Mouse (Mus musculus) inflammation-experienced regulatory T-cells (primary cell): Measurements from ENCODE around the gene Acly. TPM values are rescaled to one million over a fixed set of nuclear protein-coding genes. Genes with fewer than 3 reads are reported as not detected.

Experiments
- polyA plus RNA-seq, 2 experiments: library from polyadenylated mRNA; unstranded; fragments of 100-300 nt; shearing (Covaris generic); gene quantifications; one replicate each; pipeline ENCODE4 v1.2.1; 2017

Gene Acly
- 100 to 1,000 TPM; 128 to 142 TPM for polyA plus RNA-seq

GRCm38 (mm10) chr11:100527458-100528374, at the start of gene Acly:
TSS of gene Acly (minus strand) at chr11:100528000.

GRCm38 (mm10) chr11:100574708-100575483, 47.1 kb upstream of the Acly start, which contains the start of gene Cnp:
TSS of gene Cnp (plus strand) at chr11:100574904.

GRCm38 (mm10) chr11:100544832-100545745, 17.3 kb upstream of the Acly start, which contains the start of gene Ttc25:
TSS of gene Ttc25 (plus strand) at chr11:100545607.

GRCm38 (mm10) chr11:100472197-100472934, 55.4 kb downstream of the Acly start, which contains the start of gene Klhl11:
TSS of gene Klhl11 (minus strand) at chr11:100472741.

GRCm38 (mm10) chr11:100441797-100442196, 86.0 kb downstream of the Acly start, which contains the start of the genes Nt5c3b and Klhl10:
TSS of gene Nt5c3b (minus strand) at chr11:100441808.
TSS of gene Klhl10 (plus strand) at chr11:100441917.

Other genes with a start within 250 kb of the Acly start
- 1,000 to 10,000 TPM; 2,499 to 2,744 TPM for gene Eif1, start 208.1 kb downstream of the Acly start, polyA plus RNA-seq
- not detected for gene Gast, start 193.6 kb downstream of the Acly start, polyA plus RNA-seq
- gene Hap1, start 171.9 kb downstream of the Acly start, polyA plus RNA-seq: 1 to 10 TPM; 2.2 to 3.5 TPM
- gene Jup, start 130.2 kb downstream of the Acly start, polyA plus RNA-seq: 1 to 10 TPM; 3.0 to 3.8 TPM
- gene P3h4, start 113.2 kb downstream of the Acly start, polyA plus RNA-seq: under 1 TPM in 1 of 2 experiments, not detected in 1; 0.51 TPM
- gene Fkbp10, start 112.3 kb downstream of the Acly start, polyA plus RNA-seq: under 1 TPM in 1 of 2 experiments, not detected in 1; 0.18 TPM
- gene Nt5c3b, start 86.2 kb downstream of the Acly start, polyA plus RNA-seq: 100 to 1,000 TPM; 137 to 155 TPM
- 1 to 10 TPM in 1 of 2 experiments, under 1 TPM in 1; 0.34 to 1.3 TPM for gene Klhl10, start 86.1 kb downstream of the Acly start, polyA plus RNA-seq
- gene Klhl11, start 55.3 kb downstream of the Acly start, polyA plus RNA-seq: 1 to 10 TPM; 4.0 to 6.3 TPM
- 1 to 10 TPM in 1 of 2 experiments, under 1 TPM in 1; 0.58 to 2.0 TPM for gene Ttc25, start 17.6 kb upstream of the Acly start, polyA plus RNA-seq
- 100 to 1,000 TPM; 306 to 325 TPM for gene Cnp, start 46.9 kb upstream of the Acly start, polyA plus RNA-seq
- 10 to 100 TPM; 25.2 to 36.7 TPM for gene Nkiras2, start 91.2 kb upstream of the Acly start, polyA plus RNA-seq
- 100 to 1,000 TPM; 552 to 587 TPM for gene Dnajc7, start 92.2 kb upstream of the Acly start, polyA plus RNA-seq
- 1 to 10 TPM in 1 of 2 experiments, under 1 TPM in 1; 0.24 to 1.2 TPM for gene Zfp385c, start 164.5 kb upstream of the Acly start, polyA plus RNA-seq
- gene Dhx58, start 176.3 kb upstream of the Acly start, polyA plus RNA-seq: 10 to 100 TPM; 13.0 to 26.1 TPM
- gene Kat2a, start 184.5 kb upstream of the Acly start, polyA plus RNA-seq: 10 to 100 TPM; 62.5 to 65.3 TPM
- under 1 TPM; 0.58 to 0.80 TPM for gene Hspb9, start 185.8 kb upstream of the Acly start, polyA plus RNA-seq
- 10 to 100 TPM; 34.0 to 50.8 TPM for gene Rab5c, start 210.2 kb upstream of the Acly start, polyA plus RNA-seq
- under 1 TPM; 0.61 to 0.86 TPM for gene Kcnh4, start 231.9 kb upstream of the Acly start, polyA plus RNA-seq
- not detected for gene Hcrt, start 234.9 kb upstream of the Acly start, polyA plus RNA-seq
- gene Ghdc, start 243.0 kb upstream of the Acly start, polyA plus RNA-seq: 1 to 10 TPM; 5.0 to 6.5 TPM